Mouse (Mus musculus) testis, adult 2 months (tissue): ENCODE data around the gene Slit3.

Source experiments
- CTCF ChIP-seq: fragments of 200-500 bp; IDR thresholded peaks from 2 replicates; pipeline ENCODE4 v1.5.1; 2012; ENCODE audit warnings: low read depth, mild to moderate bottlenecking, inconsistent platforms, low read length, moderate library complexity; ENCODE audit not compliant: control insufficient read depth, insufficient read depth, insufficient replicate concordance
- POLR2A ChIP-seq: fragments of 200-500 bp; IDR thresholded peaks from 2 replicates; pipeline ENCODE4 v1.6.1; 2012; ENCODE audit warnings: low read depth, mild to moderate bottlenecking, inconsistent platforms, low read length, moderate library complexity; ENCODE audit not compliant: control insufficient read depth

GRCm38 (mm10) chr11:35325131-35325995, 204.3 kb downstream of the Slit3 start:
- no peak for TF ChIP-seq CTCF
- TF ChIP-seq POLR2A: no peak
